7 mouse cellular contexts compared by ENCODE assay signal in the genomic region with DNA sequence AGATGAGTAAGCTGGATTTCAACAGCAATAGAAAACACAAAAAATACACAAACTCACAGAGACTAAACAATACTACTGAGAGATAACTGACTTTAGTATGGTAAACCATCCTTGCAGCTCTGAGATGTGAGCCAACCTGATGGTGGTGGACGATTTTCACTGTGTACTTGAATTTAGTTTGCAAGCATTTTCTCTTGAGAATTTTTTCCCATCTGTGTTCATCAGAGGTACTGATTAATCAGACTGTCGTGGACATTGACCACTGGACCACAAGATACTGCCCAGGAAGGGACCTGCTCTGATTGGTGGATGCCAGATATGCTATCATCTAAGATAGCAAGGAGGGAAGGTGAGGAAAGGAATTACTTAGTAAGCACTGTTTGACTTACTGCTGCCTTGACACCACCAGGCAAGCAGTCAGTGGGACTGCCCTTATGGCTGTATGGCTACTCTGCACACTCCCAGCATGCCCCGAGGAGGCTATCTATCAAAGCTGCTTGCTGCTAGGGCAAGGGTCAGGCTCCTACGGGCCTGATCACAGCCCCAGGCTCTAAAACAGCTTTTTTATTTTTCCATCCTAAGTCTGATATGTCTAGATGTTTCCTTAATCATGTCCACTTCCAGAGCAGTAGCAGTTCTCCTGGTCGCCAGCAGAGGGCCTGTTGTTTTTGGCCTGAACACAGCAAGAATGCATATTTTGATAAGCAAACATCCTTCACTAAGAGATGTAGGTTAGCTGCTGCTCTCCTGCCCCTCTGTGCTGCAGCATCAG.
DNase-seq lines count a peak whose midpoint lies in the region; ATAC-seq and TF ChIP-seq lines count a peak whose summit lies in the region.

No protein-coding gene starts in this region.

- no peak overlapping the region for H3K4me3 ChIP-seq in liver, embryonic 12.5 days
- no peak overlapping the region for H3K4me3 ChIP-seq in bone marrow macrophage, adult 2 months (ENCODE audit: insufficient read depth, low read length)
- no peak overlapping the region for H3K4me3 ChIP-seq in forebrain, embryonic 16.5 days (replicated peaks; ENCODE audit: low read length)
- no peak overlapping the region for H3K4me3 ChIP-seq in stomach, embryonic 15.5 days (replicated peaks)

- no peak overlapping the region for H3K27ac ChIP-seq in liver, embryonic 12.5 days
- H3K27ac ChIP-seq in bone marrow macrophage, adult 2 months (ENCODE audit: insufficient read depth, low read depth, low read length): no peak overlapping the region
- no peak overlapping the region for H3K27ac ChIP-seq in forebrain, embryonic 16.5 days (ENCODE audit: low read length)
- H3K27ac ChIP-seq in stomach, embryonic 15.5 days: no peak overlapping the region

- TF ChIP-seq CTCF in bone marrow macrophage, adult 2 months (IDR thresholded peaks at IDR 0.05; ENCODE audit: low read depth, low read length): peak; percentile 30; the same call in 1 of the 2 replicates

- no peak; the same call in 1 of the 2 replicates for ATAC-seq in liver, embryonic 12.5 days
- 0 out of 2 replicates have a peak, but pooled peaks have one; percentile 31 for ATAC-seq in forebrain, embryonic 16.5 days
- peak; percentile 45; the same call in 1 of the 2 replicates for ATAC-seq in stomach, embryonic 15.5 days (ENCODE audit: insufficient read depth, low FRiP score, low read depth)

- H3K27me3 ChIP-seq in liver, embryonic 12.5 days (replicated peaks): no peaks in the 10 kb centered on the region
- H3K27me3 ChIP-seq in forebrain, embryonic 16.5 days (replicated peaks; ENCODE audit: control insufficient read depth, insufficient read depth, low read length): no peaks in the 10 kb centered on the region
- H3K27me3 ChIP-seq in stomach, embryonic 15.5 days (replicated peaks): no peaks in the 10 kb centered on the region

- H3K4me2 ChIP-seq in liver, embryonic 12.5 days: no peak overlapping the region
- no peak overlapping the region for H3K4me2 ChIP-seq in forebrain, embryonic 16.5 days (ENCODE audit: low read length)
- H3K4me2 ChIP-seq in stomach, embryonic 15.5 days: no peak overlapping the region

- H3K4me1 ChIP-seq in liver, embryonic 12.5 days: no peaks in the 10 kb centered on the region
- H3K4me1 ChIP-seq in bone marrow macrophage, adult 2 months (ENCODE audit: control insufficient read depth, insufficient read depth, low read length): peaks cover 14% of the 10 kb centered on the region
- H3K4me1 ChIP-seq in forebrain, embryonic 16.5 days (replicated peaks; ENCODE audit: control insufficient read depth, insufficient read depth, low read length): no peaks in the 10 kb centered on the region
- no peaks in the 10 kb centered on the region; the same call in 1 of the 2 replicates for H3K4me1 ChIP-seq in stomach, embryonic 15.5 days

- no peaks in the 10 kb centered on the region for H3K36me3 ChIP-seq in liver, embryonic 12.5 days
- no peaks in the 10 kb centered on the region for H3K36me3 ChIP-seq in forebrain, embryonic 16.5 days (ENCODE audit: control insufficient read depth, insufficient read depth)
- no peaks in the 10 kb centered on the region for H3K36me3 ChIP-seq in stomach, embryonic 15.5 days

- no peak for TF ChIP-seq POLR2A in bone marrow macrophage, adult 2 months (IDR thresholded peaks at IDR 0.05; ENCODE audit: borderline replicate concordance, low read depth, low read length)

- no peak overlapping the region for H3K9ac ChIP-seq in liver, embryonic 12.5 days
- H3K9ac ChIP-seq in forebrain, embryonic 16.5 days (replicated peaks; ENCODE audit: low read depth, low read length): no peak overlapping the region
- no peak overlapping the region for H3K9ac ChIP-seq in stomach, embryonic 15.5 days

- 28% methylated on average over 5 of the region's 5 CpGs for WGBS in liver, embryonic 12.5 days (ENCODE audit: insufficient replicate concordance)
- 64% methylated on average over 5 of the region's 5 CpGs for WGBS in forebrain, embryonic 16.5 days
- 36% methylated on average over 5 of the region's 5 CpGs for WGBS in large intestine, adult 2 months
- 28% methylated on average over 5 of the region's 5 CpGs for WGBS in stomach, embryonic 15.5 days

- H3K9me3 ChIP-seq in liver, embryonic 12.5 days (replicated peaks): no peaks in the 10 kb centered on the region
- H3K9me3 ChIP-seq in forebrain, embryonic 16.5 days (ENCODE audit: control insufficient read depth, low read length): no peaks in the 10 kb centered on the region
- H3K9me3 ChIP-seq in stomach, embryonic 15.5 days: no peaks in the 10 kb centered on the region

- DNase-seq in liver: peak; percentile 35
- DNase-seq in Muller cell, postnatal 12 days (ENCODE audit: inconsistent ontology term): peak; percentile 29
- DNase-seq in large intestine, adult 2 months (ENCODE audit: low read depth, low spot score): peak; percentile 3
